Mouse (Mus musculus): Measurements from ENCODE around the gene Fam129b.

GRCm38 (mm10) chr2:32960273-32960672 lies 84.4 kb downstream of the Fam129b start:
- TF ChIP-seq POLR2A (IDR thresholded peaks at IDR 0.05; ENCODE audit: control insufficient read depth in 1 of 2, insufficient read depth in 1 of 2, low read depth in 1 of 2, low read length in 2 of 2, poor library complexity in 1 of 2) (no peak), JUND (IDR thresholded peaks at IDR 0.05; ENCODE audit: low read depth, low read length) (no peak), TAL1 (IDR thresholded peaks at IDR 0.05; ENCODE audit: low read length) (no peak), MAFK (IDR thresholded peaks at IDR 0.05; ENCODE audit: borderline replicate concordance, low read depth, low read length) (no peak), CHD1 (IDR thresholded peaks at IDR 0.05; ENCODE audit: low read depth, low read length) (no peak), CTCF (IDR thresholded peaks at IDR 0.05 in 2 of 3, conservative IDR thresholded peaks at IDR 0.05 in 1 of 3; ENCODE audit: control insufficient read depth in 1 of 3, insufficient read depth in 1 of 3, low read depth in 2 of 3, low read length in 3 of 3, poor library complexity in 1 of 3, severe bottlenecking in 1 of 3) (no peak), GATA1 (IDR thresholded peaks at IDR 0.05; ENCODE audit: low read depth, low read length) (no peak), EP300 (IDR thresholded peaks at IDR 0.05; ENCODE audit: low read depth in 1 of 2, low read length in 2 of 2) (no peak), CHD2 (IDR thresholded peaks at IDR 0.05; ENCODE audit: low read length) (no peak), ZMIZ1 (IDR thresholded peaks at IDR 0.05; ENCODE audit: low read depth, low read length) (no peak)
